Mouse (Mus musculus): ENCODE measurements around the gene Foxo3. TPM values are rescaled to one million over a fixed set of nuclear protein-coding genes. Genes with fewer than 3 reads are reported as not detected.
A peak's percentile ranks its signal among the peaks of the same experiment; 100 is the strongest.

Gene Foxo3
- total and polyA plus RNA-seq, 2 experiments, result 17.0 to 35.4 TPM

GRCm38 (mm10) chr10:42270277-42271083 is 6.1 kb downstream of the Foxo3 start:
- no peak overlapping the region for H3K9ac ChIP-seq (ENCODE audit: low read depth, low read length)
- no peaks in the 10 kb centered on the region for H3K27me3 ChIP-seq (ENCODE audit: control insufficient read depth, insufficient read depth, low read length)
- no peak for TF ChIP-seq CTCF (IDR thresholded peaks at IDR 0.05; ENCODE audit: low read depth, low read length)
- no peak for TF ChIP-seq POLR2A (IDR thresholded peaks at IDR 0.05; ENCODE audit: extremely low read depth, insufficient read depth, low read length)
- 11% methylated on average over 10 of the region's 10 CpGs for WGBS
- peak; percentile 99 for DNase-seq (ENCODE audit: extremely low read depth, low read depth, low spot score)
- H3K27ac ChIP-seq (replicated peaks; ENCODE audit: insufficient read depth, low read depth, low read length), result peak overlapping the region; percentile 86
- peaks cover 41% of the 10 kb centered on the region; the same call in 1 of the 2 replicates for H3K79me2 ChIP-seq (ENCODE audit: control insufficient read depth, insufficient read depth, low read length)
- no peak overlapping the region for H3K4me3 ChIP-seq (ENCODE audit: insufficient read depth, low read depth, low read length)
- peaks cover 19% of the 10 kb centered on the region for H3K36me3 ChIP-seq (ENCODE audit: control insufficient read depth, insufficient read depth, low read length)
- peaks cover 48% of the 10 kb centered on the region for H3K4me1 ChIP-seq (ENCODE audit: control insufficient read depth, insufficient read depth, low read length)

- H3K79me2 ChIP-seq (ENCODE audit: control insufficient read depth, insufficient read depth, low read length), result peaks cover 34% of the 10 kb centered on the region; the same call in 1 of the 2 replicates
- 19% methylated on average over 15 of the region's 15 CpGs for WGBS
- peaks cover 20% of the 10 kb centered on the region for H3K36me3 ChIP-seq (ENCODE audit: control insufficient read depth, insufficient read depth, low read length)
- H3K4me3 ChIP-seq (ENCODE audit: insufficient read depth, low read depth, low read length), result no peak overlapping the region
- DNase-seq (ENCODE audit: extremely low read depth, low read depth, low spot score), result peak; percentile 66
- TF ChIP-seq CTCF (IDR thresholded peaks at IDR 0.05; ENCODE audit: low read depth, low read length) (no peak), POLR2A (IDR thresholded peaks at IDR 0.05; ENCODE audit: extremely low read depth, insufficient read depth, low read length) (no peak)
- H3K27me3 ChIP-seq (ENCODE audit: control insufficient read depth, insufficient read depth, low read length), result no peaks in the 10 kb centered on the region
- peak overlapping the region; percentile 86 for H3K27ac ChIP-seq (replicated peaks; ENCODE audit: insufficient read depth, low read depth, low read length)
- H3K4me1 ChIP-seq (ENCODE audit: control insufficient read depth, insufficient read depth, low read length), result peaks cover 55% of the 10 kb centered on the region
- peak overlapping the region; percentile 19 for H3K9ac ChIP-seq (ENCODE audit: low read depth, low read length)
These were observed 7.1 kb downstream of the Foxo3 start for GRCm38 (mm10) chr10:42269281-42270025.

GRCm38 (mm10) chr10:42267811-42268545 is 8.6 kb downstream of the Foxo3 start:
- WGBS, result 48% methylated on average over 5 of the region's 5 CpGs
- Histone ChIP-seq H3K27ac (replicated peaks; ENCODE audit: insufficient read depth, low read depth, low read length) (peak overlapping the region; percentile 86), H3K27me3 (ENCODE audit: control insufficient read depth, insufficient read depth, low read length) (no peaks in the 10 kb centered on the region), H3K36me3 (ENCODE audit: control insufficient read depth, insufficient read depth, low read length) (peaks cover 22% of the 10 kb centered on the region), H3K9ac (ENCODE audit: low read depth, low read length) (peak overlapping the region; percentile 47), H3K79me2 (ENCODE audit: control insufficient read depth, insufficient read depth, low read length) (peaks cover 36% of the 10 kb centered on the region; the same call in 1 of the 2 replicates), H3K4me3 (ENCODE audit: insufficient read depth, low read depth, low read length) (no peak overlapping the region), H3K4me1 (ENCODE audit: control insufficient read depth, insufficient read depth, low read length) (peaks cover 60% of the 10 kb centered on the region)
- peak; percentile 96 for DNase-seq (ENCODE audit: extremely low read depth, low read depth, low spot score)
- TF ChIP-seq CTCF (IDR thresholded peaks at IDR 0.05; ENCODE audit: low read depth, low read length) (no peak), POLR2A (IDR thresholded peaks at IDR 0.05; ENCODE audit: extremely low read depth, insufficient read depth, low read length) (no peak)

GRCm38 (mm10) chr10:42265021-42265689 is 11.4 kb downstream of the Foxo3 start:
- Histone ChIP-seq H3K9ac (ENCODE audit: low read depth, low read length) (no peak overlapping the region), H3K4me1 (ENCODE audit: control insufficient read depth, insufficient read depth, low read length) (peaks cover 54% of the 10 kb centered on the region), H3K27me3 (ENCODE audit: control insufficient read depth, insufficient read depth, low read length) (no peaks in the 10 kb centered on the region), H3K36me3 (ENCODE audit: control insufficient read depth, insufficient read depth, low read length) (peaks cover 24% of the 10 kb centered on the region), H3K27ac (replicated peaks; ENCODE audit: insufficient read depth, low read depth, low read length) (peak overlapping the region; percentile 61), H3K4me3 (ENCODE audit: insufficient read depth, low read depth, low read length) (no peak overlapping the region), H3K79me2 (ENCODE audit: control insufficient read depth, insufficient read depth, low read length) (peaks cover 49% of the 10 kb centered on the region)
- peak; percentile 70 for DNase-seq (ENCODE audit: extremely low read depth, low read depth, low spot score)
- no peak for TF ChIP-seq POLR2A (IDR thresholded peaks at IDR 0.05; ENCODE audit: extremely low read depth, insufficient read depth, low read length)
- no peak for TF ChIP-seq CTCF (IDR thresholded peaks at IDR 0.05; ENCODE audit: low read depth, low read length)
- 69% methylated on average over 11 of the region's 11 CpGs for WGBS

GRCm38 (mm10) chr10:42264195-42264594 is 12.4 kb downstream of the Foxo3 start:
- H3K4me1 ChIP-seq (ENCODE audit: control insufficient read depth, insufficient read depth, low read length), result peaks cover 49% of the 10 kb centered on the region
- no peaks in the 10 kb centered on the region for H3K27me3 ChIP-seq (ENCODE audit: control insufficient read depth, insufficient read depth, low read length)
- H3K36me3 ChIP-seq (ENCODE audit: control insufficient read depth, insufficient read depth, low read length), result peaks cover 24% of the 10 kb centered on the region
- 24% methylated on average over 5 of the region's 5 CpGs for WGBS
- no peak overlapping the region for H3K27ac ChIP-seq (replicated peaks; ENCODE audit: insufficient read depth, low read depth, low read length)
- no peak overlapping the region for H3K4me3 ChIP-seq (ENCODE audit: insufficient read depth, low read depth, low read length)
- peaks cover 50% of the 10 kb centered on the region for H3K79me2 ChIP-seq (ENCODE audit: control insufficient read depth, insufficient read depth, low read length)
- no peak for TF ChIP-seq CTCF (IDR thresholded peaks at IDR 0.05; ENCODE audit: low read depth, low read length)
- no peak for TF ChIP-seq POLR2A (IDR thresholded peaks at IDR 0.05; ENCODE audit: extremely low read depth, insufficient read depth, low read length)
- no peak overlapping the region for H3K9ac ChIP-seq (ENCODE audit: low read depth, low read length)
- DNase-seq (ENCODE audit: extremely low read depth, low read depth, low spot score), result peak; percentile 92

Data from liver, adult 2 months (tissue).